Mouse (Mus musculus): Measurements from ENCODE around the gene Cep295nl.

Gene Cep295nl

DNA sequence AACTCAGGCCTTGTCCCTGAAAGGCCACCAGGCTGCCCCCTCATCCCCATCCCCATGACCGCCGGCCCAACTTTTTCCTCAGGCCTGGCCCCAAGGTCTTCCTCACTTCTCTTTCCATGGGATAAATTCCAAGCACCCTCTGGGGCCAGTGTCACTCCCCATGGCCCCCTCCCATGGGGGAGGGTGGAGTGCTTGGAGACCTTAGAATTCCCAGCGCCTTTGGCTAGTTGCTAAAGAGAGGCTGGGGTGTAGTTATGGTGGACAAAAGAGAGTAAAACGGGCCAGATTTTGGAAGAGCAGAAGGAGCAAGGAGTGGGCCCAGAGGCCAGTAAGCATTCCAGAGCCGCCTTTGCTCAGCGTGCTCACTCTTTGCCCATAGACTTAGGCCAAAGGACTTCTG is 13.3 kb upstream of the Cep295nl start, which contains the start of gene Timp2:
Gene Timp2 (minus strand): TSS at position 101 of the 400 bp plus-strand sequence.
- in situ Hi-C loops (cut with MboI, MseI) = no loop called here

DNA sequence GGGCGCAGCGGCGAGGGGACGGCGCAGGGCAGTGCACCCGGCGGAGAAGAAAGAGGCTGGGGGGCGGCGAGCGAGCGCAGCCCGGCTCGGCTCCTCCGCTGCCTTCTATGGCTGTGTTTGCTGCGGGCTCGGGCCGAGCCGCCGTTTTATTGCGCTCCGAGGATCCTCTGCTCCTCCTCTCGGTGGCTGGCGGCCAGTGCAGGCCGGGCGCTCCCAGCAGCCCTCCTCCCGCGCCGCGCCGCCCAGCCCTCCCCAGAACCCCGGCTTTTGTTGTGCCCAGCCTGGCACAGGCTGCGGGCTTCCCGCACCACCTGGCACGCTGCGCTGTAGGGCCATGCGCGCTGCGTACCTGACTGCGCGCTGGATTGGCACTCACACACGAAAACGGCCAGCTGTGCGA is 12.9 kb upstream of the Cep295nl start:
- in situ Hi-C loops (cut with MboI, MseI) = no loop called here

DNA sequence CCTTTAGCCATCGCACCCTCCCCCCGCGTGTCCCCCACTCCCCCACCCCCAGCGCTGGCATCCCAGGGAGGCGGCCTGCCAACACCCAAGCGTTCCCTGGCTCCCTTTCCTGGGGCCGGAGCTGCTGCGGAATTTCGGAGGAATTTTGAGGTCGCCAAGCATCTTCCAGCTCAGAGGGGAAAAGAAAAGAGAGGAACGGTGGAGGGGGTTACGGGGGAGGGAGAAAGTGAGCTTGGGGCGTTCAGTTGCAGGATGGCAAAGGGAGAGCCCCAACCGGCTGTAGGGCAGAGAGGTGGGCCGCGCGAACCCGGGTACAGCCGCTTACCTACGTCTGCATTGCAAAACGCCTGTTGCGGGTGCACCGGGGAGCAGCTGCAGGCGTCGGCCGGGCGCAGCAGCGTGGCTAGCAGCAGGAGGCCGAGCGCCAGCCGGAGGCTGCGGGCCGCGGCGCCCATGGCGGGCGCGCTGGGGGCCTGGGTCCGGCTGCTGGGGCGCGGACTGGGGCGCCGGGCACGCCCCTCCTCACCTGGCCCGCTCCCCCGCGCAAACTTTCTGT is 12.4 kb upstream of the Cep295nl start:
- in situ Hi-C loops (cut with MboI, MseI) = no loop called here

DNA sequence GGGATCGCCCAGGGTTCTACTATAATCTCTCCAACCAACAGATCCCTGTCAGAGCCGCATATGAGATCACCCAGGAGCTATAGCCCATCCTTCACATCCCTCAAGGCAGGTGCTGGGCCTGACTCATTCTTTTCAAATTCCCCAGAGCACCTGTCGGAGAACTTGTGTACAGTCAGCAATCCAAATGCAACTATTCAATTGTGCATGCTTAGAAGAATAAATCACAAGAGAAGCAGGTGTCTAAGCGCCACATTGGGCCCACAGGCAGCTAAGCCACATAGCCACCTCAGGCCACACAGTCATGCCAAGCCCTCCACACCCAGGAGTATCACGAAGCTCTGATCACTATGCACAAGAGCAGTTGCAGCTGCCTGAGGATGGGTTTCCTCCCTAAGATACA is 7.2 kb upstream of the Cep295nl start:
- in situ Hi-C loops (cut with MboI, MseI) = no loop called here

DNA sequence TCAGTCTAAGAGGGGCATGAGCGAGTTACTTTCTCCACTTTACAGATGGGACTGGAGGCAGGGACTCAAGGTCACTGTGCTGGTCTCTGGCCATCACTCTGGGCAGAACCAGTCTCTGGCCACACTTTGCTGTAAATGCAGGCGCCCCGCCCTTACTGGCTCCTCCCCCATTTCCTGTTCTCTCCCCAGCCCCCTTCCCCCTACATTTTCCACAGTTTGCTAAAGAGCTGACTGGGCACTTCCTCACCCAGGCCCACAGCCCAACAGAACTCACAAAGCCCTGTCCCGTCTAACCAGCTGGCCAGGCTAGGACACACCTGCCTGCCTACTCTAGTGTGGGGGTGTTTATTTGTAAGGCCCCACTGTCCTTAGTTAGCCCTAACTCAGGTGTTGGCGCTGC is 6.6 kb upstream of the Cep295nl start:
- in situ Hi-C loops (cut with MboI, MseI) = no loop called here

DNA sequence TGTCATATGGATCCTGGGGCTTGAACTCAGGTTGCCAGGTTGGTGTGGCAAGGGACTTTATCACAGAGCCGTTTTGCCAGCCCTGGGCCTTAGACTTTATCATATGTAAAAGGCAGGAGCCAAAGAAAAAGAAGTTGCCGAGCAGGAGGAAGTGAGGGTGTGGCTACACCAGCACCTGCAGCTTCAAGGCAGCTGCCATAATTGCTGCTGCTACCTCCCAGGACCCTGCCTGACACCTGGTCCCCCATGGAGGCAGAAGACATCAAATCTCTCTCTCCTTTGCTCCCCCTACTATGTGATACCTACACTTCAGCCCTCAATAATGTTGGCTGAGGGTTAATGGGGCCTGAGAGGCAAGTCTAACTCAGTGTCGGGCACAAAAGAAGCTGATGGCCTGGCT is 6.1 kb upstream of the Cep295nl start:
- in situ Hi-C loops (cut with MboI, MseI) = no loop called here

DNA sequence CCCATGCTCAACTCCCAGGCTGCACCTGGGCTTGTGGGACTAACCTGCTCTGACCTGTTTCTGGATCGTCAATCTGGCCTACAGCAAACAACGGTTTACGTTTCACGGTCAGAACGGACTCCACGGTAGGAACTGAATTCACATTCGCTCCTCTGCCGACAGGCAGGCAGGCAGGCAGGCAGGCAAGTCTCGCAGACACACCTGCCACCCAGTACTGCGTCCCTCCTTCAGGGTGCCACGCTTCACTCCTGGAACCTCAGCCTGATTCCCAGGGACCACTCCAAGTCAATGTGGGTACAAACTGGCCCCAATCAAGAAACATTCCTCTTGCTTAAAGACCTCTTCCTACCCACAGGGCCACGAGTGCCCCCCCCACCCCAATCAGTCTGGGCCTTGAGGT is 5.6 kb upstream of the Cep295nl start:
- in situ Hi-C loops (cut with MboI, MseI) = no loop called here

DNA sequence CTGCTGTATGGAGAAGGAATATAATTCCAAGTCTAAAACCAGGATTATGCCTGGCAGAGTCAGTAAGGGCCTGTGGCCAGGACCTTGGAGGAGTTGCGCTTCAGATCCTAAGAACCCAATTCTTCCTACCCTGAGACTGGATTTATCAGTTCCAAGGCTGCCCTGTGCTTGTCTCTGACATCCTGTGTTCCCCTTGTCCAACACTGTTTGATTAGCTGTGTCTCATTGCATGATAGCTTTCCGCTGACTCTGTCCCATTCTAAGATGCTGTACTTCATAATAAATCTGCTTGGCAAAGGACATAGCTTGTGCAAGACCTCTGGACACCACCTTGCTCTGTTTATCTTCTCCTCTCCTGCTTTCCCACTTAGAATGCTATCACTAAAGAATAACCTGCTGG is 5.1 kb upstream of the Cep295nl start:
- in situ Hi-C loops (cut with MboI, MseI) = no loop called here

DNA sequence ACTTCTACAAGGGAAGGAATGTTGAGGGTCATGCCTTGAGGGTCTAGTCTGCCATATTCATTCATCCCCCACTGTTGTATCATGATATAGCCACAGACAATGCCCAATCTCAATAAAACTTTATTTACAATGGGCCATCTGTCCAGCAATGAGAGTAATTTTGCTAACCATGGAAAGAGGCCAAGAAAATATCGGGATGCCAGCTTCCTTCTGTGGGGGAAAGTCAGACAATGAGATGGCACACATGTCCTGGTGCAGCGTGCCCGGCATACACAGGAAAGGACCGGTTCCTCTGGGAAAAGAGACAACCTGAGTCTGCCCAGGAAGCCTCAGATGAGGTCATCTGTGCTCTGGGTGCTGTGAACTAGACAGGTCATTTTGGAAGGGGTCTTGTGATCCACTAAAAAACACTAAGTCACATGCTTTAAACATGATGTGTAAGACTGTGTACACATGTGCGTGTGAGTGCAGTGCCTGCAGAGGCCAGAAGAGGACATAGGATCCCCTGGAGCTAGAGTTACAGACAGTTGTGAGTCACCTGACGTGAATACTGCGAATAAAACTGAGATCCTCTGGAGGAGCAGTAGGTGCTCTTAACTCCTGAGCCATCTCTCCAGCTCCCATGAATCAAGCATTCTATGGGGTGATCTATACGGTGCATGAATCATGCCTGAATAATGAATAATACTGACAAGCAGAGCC is 4.2 kb upstream of the Cep295nl start:
- in situ Hi-C loops (cut with MboI, MseI) = no loop called here

DNA sequence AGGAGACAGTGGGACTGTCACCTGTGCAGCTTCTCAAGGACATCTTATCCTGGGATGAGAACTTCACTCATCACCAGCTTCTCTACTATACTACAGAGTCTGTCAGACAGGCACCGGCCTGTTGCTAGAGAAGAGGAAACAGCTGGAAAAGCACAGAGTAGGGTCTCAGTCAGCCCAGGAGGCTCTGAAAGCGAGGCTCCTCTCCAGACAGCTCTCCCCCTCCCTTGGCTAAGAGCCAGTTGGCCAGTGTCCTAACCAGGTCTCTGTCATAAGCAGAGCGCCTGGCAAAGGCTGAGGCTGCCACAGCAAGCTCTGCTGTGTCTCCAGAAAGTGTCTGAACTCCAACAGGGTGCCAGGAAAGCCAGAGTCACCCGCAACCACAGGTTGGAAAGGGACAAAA is 3.4 kb upstream of the Cep295nl start:
- in situ Hi-C loops (cut with MboI, MseI) = no loop called here

DNA sequence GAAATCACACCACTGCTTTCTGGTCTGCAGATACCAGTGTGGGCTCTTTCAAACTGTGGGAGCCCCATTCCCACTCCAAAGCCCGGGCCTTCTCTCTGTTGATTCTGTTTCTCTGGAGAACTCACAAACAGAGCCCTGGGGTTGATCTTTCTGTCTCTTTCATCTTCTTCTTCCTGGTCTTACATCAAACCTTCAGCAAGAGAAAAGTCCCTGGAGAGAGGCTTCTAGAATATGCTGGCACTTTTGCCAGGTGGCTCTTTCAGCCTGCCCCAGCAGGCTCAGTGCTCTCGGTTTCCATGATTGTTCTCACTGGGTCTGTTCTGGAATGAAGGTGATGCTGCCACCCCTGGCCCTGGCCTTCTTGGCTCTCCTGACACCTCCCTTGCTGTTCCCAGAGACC is 1.3 kb upstream of the Cep295nl start:
- in situ Hi-C loops (cut with MboI, MseI) = no loop called here

DNA sequence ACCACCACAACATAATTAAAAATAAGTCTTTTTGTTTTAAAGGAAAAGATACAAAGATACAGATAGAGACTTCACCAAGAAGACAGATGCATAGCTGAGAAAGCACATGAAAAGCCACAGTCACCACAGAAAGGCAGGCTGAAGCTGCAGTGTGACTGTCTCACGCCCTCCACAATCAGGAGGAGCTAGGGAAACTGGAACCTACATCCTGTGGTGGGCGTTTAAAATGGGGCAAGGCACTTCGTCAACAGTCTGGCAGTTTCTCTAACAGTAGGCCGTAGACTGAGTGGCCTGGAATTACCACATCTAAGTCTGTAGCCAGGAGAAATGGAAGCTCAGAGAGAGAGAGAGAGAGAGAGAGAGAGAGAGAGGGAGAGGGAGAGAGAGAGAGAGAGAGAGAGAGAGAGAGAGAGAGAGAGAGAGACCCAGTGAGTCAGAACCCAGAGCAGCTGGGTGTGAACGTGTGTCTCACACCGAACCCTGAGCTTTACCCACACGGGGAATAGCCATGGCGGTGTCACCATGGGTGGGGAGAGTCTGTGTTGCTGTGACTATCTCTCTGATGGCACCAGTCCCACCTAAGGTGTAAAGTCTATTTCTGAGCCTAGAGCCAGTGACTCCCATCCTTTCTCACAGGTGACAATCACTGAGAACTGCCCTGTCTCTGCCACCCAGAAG is 4.7 kb downstream of the Cep295nl start:
- in situ Hi-C loops (cut with MboI, MseI) = no loop called here

DNA sequence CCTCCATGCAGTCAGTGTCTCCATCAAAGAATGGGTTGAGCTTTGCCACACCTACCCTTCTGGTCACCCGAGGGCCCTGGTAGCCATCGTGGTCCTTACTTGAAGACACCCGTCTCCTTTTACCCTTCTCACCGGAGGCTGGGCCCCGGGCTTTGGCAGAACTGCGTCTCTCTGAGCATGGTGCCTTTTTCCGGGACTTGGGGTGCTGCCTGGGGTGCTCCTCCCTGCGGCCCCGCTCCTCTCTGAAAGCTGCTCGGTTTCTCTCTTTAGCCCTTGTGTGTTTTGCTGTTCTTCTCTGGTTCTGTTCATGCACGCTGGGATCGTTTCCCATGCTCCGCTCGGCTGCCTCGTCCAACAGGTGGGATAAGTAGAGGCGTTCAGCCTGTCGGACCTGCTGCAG is 8.9 kb downstream of the Cep295nl start:
- in situ Hi-C loops (cut with MboI, MseI) = no loop called here

DNA sequence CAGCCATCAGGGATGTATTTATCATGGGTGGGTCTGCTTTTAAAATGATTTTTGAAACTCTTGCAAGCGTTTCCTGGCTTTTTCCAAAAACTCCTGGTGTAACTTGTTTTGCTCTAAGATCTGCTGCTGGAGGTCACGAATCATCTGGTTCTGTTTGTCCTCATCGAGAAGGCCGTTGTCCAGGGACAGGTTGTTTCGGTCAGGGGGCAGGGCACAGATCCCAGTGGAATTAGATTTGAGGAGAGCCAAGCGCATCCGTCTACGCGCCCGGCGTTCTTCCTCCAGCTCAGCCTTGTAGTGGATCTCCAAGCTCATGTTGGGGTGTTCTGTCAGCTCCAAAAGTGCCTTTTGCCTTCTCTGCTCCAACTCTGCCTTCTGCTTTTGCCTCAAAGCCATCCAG is 9.9 kb downstream of the Cep295nl start:
- in situ Hi-C loops (cut with MboI, MseI) = no loop called here

DNA sequence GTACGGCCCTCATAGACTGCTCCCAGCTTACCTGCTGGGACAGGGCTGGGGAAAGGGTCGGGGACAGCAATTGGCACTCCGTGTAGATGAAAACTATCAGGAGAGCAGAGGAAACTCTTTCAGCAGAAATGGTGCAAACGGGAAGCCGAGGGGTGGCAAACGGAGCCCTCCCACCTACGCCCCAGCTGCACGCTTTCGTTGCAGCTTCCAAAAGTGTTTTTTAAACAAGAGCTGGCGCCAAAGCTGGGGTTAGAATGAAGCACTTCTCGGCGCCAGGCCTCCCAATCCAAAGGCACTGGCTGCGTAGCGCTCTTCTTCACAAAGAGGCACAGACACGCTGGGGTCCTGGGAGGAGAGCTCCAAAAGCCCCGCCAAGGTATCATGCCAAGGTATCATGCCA is 11.5 kb downstream of the Cep295nl start:
- in situ Hi-C loops (cut with MboI, MseI) = no loop called here

DNA sequence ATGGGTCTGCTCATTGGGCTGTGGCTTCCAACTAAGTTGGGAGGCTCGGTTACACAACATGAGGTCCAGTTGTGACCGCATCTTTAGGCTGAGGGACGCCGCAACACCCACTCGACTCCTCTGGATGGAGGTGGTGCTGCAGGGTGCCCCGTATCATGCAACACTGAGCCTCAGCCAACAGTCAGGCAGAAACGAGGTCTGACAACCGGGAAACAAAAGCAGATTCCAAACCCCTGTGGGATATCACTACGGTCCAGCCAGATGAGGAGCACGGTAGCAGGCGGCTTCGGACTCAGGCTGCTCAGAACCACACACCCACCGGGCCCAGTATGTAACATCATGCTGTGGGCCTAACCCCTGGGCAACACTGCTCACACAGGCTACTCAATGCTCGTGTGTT is 11.9 kb downstream of the Cep295nl start:
- in situ Hi-C loops (cut with MboI, MseI) = no loop called here

DNA sequence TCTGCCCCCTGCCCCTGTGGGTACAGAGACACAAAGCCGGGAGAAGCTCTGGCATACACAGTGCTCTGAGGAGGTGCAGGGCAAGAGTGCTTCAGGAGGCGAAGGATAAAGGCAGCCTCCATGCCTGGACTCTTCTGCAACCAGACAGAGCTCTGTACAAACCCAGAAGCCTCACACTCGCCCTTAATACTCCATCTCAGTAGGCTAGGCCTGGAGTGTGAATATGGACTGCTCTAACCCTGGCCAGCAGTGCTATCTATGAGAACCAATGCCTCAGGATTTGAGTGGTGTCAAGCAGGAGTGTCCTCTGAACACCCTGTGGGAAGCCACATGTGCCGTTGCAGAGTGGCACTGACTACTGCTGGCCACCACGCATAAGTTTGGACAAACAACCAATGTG is 13.4 kb downstream of the Cep295nl start:
- in situ Hi-C loops (cut with MboI, MseI) = loop anchor here (5.0 kb wide), 1 partner anchor 48 kb away; no protein-coding TSS in a partner anchor

DNA sequence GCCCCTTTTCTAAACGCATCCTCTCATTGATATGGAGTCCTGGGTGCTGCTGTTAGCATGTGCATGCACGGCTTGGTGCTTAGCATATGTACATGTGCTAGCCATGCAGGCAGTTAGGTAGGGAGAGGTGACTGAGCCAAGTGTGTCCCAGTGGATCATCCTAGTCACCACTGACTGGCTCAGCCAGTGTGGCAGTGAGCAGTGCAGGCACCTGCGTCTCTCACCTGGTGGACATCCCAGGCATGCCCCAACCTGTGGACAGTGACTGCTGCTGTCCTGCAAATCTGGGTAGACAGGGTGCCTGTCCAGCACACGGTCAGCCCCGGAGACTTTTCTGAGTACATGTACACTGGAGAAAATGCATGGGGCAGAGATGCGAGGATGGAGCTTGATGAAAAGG is 13.8 kb downstream of the Cep295nl start:
- in situ Hi-C loops (cut with MboI, MseI) = loop anchor here (5.0 kb wide), 1 partner anchor 49 kb away; no protein-coding TSS in a partner anchor

DNA sequence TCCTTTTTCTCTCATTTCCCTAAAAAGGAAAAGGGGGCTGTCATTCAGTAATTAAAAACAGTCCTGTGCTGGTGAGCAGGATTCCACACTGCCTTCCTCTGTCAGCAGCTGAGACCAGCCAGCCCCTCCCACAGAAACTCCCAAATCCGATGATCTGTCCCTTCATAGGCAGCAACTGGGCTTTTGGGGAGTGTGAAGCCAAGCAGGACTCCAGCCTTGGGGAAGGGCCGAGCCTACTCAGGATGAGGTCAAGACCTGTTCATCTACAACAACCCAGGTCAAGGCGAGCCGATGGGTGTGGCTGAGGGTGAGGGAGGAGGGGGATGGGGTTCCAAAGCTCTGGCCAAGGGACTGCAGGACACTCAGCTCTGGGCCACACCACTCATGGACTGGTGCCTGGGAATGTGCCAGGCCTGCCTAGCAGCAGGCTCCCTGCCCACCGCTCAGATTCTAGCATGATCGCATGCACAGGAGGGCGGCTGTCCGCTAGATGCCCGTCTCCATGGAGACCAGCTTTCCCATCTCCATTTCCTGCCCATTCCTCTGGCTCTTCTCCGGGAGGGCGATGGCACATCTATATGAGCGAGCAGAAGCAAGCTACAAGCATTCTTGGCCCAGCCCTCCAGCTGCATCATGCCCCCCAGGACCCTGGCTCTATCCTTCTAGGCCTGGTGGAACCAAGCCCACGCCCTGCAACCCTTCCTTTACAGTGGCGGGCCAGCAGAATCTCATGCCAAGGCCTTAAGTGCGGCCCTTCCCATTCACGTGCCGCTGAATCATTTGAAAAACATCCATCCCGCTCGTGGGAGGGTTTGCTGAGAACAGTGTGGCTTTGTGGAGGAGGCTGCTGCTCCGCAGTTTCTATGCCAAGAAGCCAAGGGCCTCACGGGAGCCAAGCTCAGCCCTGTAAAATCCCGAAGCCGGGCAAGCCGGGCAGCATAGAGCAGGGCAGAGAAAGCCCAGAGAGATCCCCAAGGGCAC is 15.0 kb downstream of the Cep295nl start:
- in situ Hi-C loops (cut with MboI, MseI) = loop anchor here (5.0 kb wide), 1 partner anchor 50 kb away; no protein-coding TSS in a partner anchor

DNA sequence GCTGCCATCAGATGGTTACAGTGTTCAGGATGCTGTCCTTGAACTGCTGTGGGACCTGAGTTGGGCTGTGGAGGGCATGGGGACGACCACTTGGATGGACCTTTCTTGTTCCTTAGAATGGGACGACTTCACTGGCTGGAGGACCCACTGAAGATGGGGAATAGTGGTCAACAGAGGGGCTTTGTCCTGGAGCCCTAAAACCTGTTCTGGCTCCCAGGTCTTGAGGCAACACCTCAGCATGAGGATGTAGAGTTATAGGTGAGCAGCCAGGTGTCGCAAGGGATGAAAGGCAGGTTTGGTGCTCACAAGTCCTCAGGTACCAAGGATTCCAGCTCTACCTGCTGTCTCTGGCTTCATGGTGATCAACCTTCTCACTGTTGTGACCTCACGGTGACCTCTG is 15.8 kb downstream of the Cep295nl start:
- in situ Hi-C loops (cut with MboI, MseI) = loop anchor here (5.0 kb wide), 1 partner anchor 51 kb away; no protein-coding TSS in a partner anchor

DNA sequence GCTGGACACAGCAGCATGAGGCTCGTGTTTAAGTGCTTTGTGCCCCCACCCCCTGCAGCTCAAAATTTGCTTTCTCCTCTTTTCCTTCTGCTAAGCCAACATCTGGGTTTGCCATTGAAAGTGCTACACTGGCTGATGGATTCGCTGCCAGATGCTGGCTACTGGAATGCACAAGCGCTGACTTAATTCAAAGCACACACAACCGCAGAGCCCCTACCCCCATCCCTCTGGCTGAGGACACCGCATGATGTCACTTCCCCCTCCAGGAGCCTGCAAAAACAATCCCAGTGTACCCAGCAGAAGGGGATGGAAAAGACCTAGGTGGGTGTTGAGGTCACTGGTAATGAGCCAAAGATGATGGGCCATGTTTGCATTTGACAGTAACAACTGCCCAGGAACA is 17.8 kb downstream of the Cep295nl start:
- in situ Hi-C loops (cut with MboI, MseI) = no loop called here

DNA sequence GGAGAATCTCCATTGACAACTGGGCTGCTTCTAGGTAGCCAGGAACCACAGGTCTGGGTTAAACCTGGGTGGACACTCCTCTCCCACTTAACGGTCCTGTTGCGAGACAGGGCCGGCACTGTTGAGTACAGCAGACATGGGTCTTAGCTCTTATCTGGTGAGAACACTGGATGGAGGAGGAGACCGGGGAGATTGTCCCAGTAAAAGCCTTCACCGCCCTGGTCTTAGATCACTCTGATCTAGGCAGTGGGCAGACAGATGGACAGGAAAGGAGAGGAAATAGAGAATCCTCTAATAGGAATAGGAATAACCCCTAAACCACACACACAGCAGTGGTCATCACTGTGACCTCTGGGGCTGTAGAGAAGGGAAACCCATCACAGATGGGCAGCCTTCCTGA is 18.3 kb downstream of the Cep295nl start:
- in situ Hi-C loops (cut with MboI, MseI) = no loop called here

All from T-helper 2 cell (primary cell).